Mouse (Mus musculus) stomach, postnatal 0 days (tissue): ENCODE results near the gene Atp4b. TPM values are rescaled to one million over a fixed set of nuclear protein-coding genes. Genes with fewer than 3 reads are reported as not detected.

Experiments
- ATAC-seq: fragments of 200-750 bp; cut with Nextera tagmentation; 2 replicates; pipeline ENCODE4 v1.8.0; 2017; ENCODE audit not compliant: low FRiP score, low TSS enrichment
- DNase-seq: peaks from one replicate; pipeline ENCODE4 v3.0.0-alpha.2; 2016; ENCODE audit warnings: low spot score
- H3K27ac ChIP-seq: fragments of 300-500 bp; sonication (generic); replicated peaks from 2 replicates; pipeline ENCODE4 v1.5.1; 2014; ENCODE audit warnings: mild to moderate bottlenecking, control low read depth
- H3K27me3 ChIP-seq: fragments of 300-500 bp; sonication (generic); 2 replicates; pipeline ENCODE4 v1.6.1; 2014; ENCODE audit warnings: low read length; ENCODE audit not compliant: control insufficient read depth, insufficient read depth
- H3K36me3 ChIP-seq: fragments of 300-500 bp; sonication (generic); 2 replicates; pipeline ENCODE4 v1.6.1; 2014; ENCODE audit warnings: low read length, mixed read lengths; ENCODE audit not compliant: control insufficient read depth, insufficient read depth
- H3K4me1 ChIP-seq: fragments of 300-500 bp; sonication (generic); replicated peaks from 2 replicates; pipeline ENCODE4 v1.6.1; 2014; ENCODE audit warnings: antibody characterized with exemption; ENCODE audit not compliant: control insufficient read depth, insufficient read depth
- H3K4me2 ChIP-seq: fragments of 300-500 bp; sonication (generic); replicated peaks from 2 replicates; pipeline ENCODE4 v1.6.1; 2014; ENCODE audit warnings: low read depth, mild to moderate bottlenecking, control low read depth, moderate library complexity
- H3K4me3 ChIP-seq: fragments of 300-500 bp; sonication (generic); 2 replicates; pipeline ENCODE4 v1.5.1; 2014; ENCODE audit warnings: low read depth, low read length, control low read depth
- H3K9ac ChIP-seq: fragments of 300-500 bp; sonication (generic); 2 replicates; pipeline ENCODE4 v1.6.1; 2014; ENCODE audit warnings: mild to moderate bottlenecking, low read length, control low read depth, mixed read lengths
- H3K9me3 ChIP-seq: fragments of 300-500 bp; sonication (generic); 2 replicates; pipeline ENCODE4 v1.6.1; 2016; ENCODE audit warnings: low read length; ENCODE audit not compliant: control insufficient read depth
- CTCF ChIP-seq: IDR thresholded peaks from 2 replicates; pipeline ENCODE4 v1.5.1; 2016; ENCODE audit warnings: antibody characterized with exemption, low read depth, mild to moderate bottlenecking, moderate library complexity
- EP300 ChIP-seq: optimal IDR thresholded peaks from 2 replicates; pipeline ENCODE3; 2016; ENCODE audit warnings: antibody characterized with exemption
- WGBS: fragments of 180-500 bp; shearing (Covaris S2); extraction: QIAGEN DNeasy Blood & Tissue Kit; methylation state at CpG from one replicate; pipeline ENCODE4 v1.1.7; 2014; 5-methylcytosine and 5-hydroxymethylcytosine counted together
- polyA plus RNA-seq: library from polyadenylated mRNA; unstranded; fragments of >200 nt; fragmentation: Nextera tagmentation; extraction: Ambion mirVana; gene quantifications from 2 replicates; pipeline ENCODE4 v1.2.1, GENCODE M21; 2015

Gene Atp4b
- polyA plus RNA-seq, 1 experiment from 2014 or later = 776 TPM

DNA sequence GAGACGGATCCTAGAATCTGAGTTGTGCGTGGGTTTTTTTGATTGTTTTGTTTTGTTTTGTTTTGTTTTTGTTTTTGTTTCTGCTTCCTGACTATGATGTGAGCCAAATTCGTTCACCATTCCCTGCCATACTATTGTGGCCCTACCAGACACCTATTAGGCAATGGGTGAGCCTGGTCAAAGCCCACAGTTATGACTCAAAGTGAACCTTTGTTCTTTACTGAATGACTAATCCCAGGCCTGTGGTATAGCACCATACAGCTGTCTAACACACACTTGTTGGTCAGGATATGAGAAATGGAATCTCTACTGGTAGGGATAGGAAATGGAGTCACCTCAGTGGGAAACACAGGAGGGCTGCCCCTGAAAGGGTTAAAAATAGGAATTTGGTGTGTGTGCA is 14.1 kb downstream of the Atp4b start:
- 83% methylated on average over 3 of the region's 3 CpGs for WGBS
- Histone ChIP-seq H3K9me3 (no peaks in the 10 kb centered on the region), H3K4me2 (no peak overlapping the region), H3K27me3 (no peaks in the 10 kb centered on the region), H3K36me3 (peaks cover 13% of the 10 kb centered on the region; the same call in 1 of the 2 replicates), H3K4me1 (no peaks in the 10 kb centered on the region), H3K4me3 (no peak overlapping the region), H3K27ac (no peak overlapping the region), H3K9ac (no peak overlapping the region)
- DNase-seq (no peak), ATAC-seq (peak; percentile 81)
- TF ChIP-seq EP300 = no peak
- TF ChIP-seq CTCF = no peak

GRCm38 (mm10) chr8:13381630-13382029 is 15.0 kb downstream of the Atp4b start:
- TF ChIP-seq CTCF = no peak
- TF ChIP-seq EP300 = no peak
- WGBS = 88% methylated on average over 7 of the region's 7 CpGs
- Histone ChIP-seq H3K36me3 (peaks cover 13% of the 10 kb centered on the region; the same call in 1 of the 2 replicates), H3K27ac (no peak overlapping the region), H3K4me3 (no peak overlapping the region), H3K27me3 (no peaks in the 10 kb centered on the region), H3K4me1 (no peaks in the 10 kb centered on the region), H3K9ac (no peak overlapping the region), H3K4me2 (no peak overlapping the region), H3K9me3 (no peaks in the 10 kb centered on the region)
- ATAC-seq (no peak), DNase-seq (no peak)

DNA sequence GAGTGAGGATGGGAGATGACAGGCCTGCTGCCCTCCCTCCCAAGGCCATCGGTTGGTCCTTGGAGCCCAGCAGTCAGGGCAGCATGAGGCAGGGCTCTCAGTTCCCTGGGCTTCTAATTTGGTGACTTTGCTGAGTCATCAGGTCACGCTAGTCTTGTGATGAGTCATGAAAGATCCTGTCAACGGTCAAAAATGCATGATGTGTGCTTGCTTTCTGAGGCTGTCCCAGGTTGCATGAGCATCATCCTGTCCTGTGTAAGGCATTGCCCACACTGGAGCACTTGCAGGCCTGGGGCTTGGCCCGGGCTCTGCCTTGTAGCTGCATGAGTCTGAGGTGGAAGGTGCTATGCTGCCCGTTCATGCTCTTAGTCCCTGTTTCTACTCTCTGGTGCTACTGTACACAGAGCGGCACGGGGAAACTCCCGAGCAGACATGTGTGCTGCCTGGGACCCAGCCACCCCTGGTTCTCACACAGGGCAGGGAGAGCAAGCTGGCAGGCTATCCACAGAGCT is 23.4 kb downstream of the Atp4b start:
- Histone ChIP-seq H3K4me3 (no peak overlapping the region), H3K27ac (no peak overlapping the region), H3K4me2 (no peak overlapping the region), H3K4me1 (no peaks in the 10 kb centered on the region), H3K9me3 (no peaks in the 10 kb centered on the region), H3K9ac (no peak overlapping the region), H3K36me3 (peaks cover 44% of the 10 kb centered on the region), H3K27me3 (no peaks in the 10 kb centered on the region)
- DNase-seq (no peak), ATAC-seq (no peak)
- WGBS = 80% methylated on average over 8 of the region's 8 CpGs
- no peak for TF ChIP-seq CTCF

- DNase-seq (no peak), ATAC-seq (0 out of 2 replicates have a peak, but pooled peaks have one; percentile 21)
- Histone ChIP-seq H3K9ac (no peak overlapping the region), H3K9me3 (no peaks in the 10 kb centered on the region), H3K4me1 (no peaks in the 10 kb centered on the region), H3K27me3 (no peaks in the 10 kb centered on the region), H3K4me3 (no peak overlapping the region), H3K4me2 (no peak overlapping the region), H3K27ac (no peak overlapping the region), H3K36me3 (peaks cover 45% of the 10 kb centered on the region)
- peak; percentile 48; the same call in 1 of the 2 replicates for TF ChIP-seq CTCF
- no peak for TF ChIP-seq EP300
- WGBS = 94% methylated on average over 6 of the region's 6 CpGs
Measured at GRCm38 (mm10) chr8:13361865-13362264, 34.8 kb downstream of the Atp4b start.

GRCm38 (mm10) chr8:13360213-13360612 is 36.4 kb downstream of the Atp4b start:
- no peak overlapping the region for H3K27ac ChIP-seq
- WGBS = 93% methylated on average over 7 of the region's 7 CpGs
- H3K27me3 ChIP-seq = no peaks in the 10 kb centered on the region
- ATAC-seq = no peak
- H3K4me2 ChIP-seq = no peak overlapping the region
- no peak for DNase-seq
- H3K9ac ChIP-seq = no peak overlapping the region
- no peak overlapping the region for H3K4me3 ChIP-seq
- peaks cover 43% of the 10 kb centered on the region for H3K36me3 ChIP-seq
- no peaks in the 10 kb centered on the region for H3K4me1 ChIP-seq
- no peaks in the 10 kb centered on the region for H3K9me3 ChIP-seq
- TF ChIP-seq CTCF (no peak), EP300 (no peak)

DNA sequence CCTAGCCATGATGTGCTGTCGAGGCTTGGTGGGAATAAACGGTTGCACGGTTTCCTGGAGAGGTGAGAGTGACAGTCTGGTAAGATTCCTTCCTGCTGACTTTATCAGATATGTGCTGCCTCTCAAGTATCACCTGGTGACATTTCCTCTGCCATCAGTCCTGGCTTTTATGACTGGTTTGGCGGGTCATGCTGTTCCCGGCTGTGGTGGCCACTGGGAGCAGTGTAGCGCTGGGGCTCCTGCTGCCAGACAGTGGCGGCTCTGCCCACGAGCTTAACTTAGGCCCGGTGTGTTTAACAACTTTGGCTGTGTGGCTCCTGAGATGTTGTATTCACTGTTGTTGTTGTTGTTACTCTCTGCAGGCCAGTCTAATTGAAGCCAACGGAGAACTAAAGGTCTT is 39.9 kb downstream of the Atp4b start:
- DNase-seq = no peak
- TF ChIP-seq CTCF (peak; percentile 41; the same call in 1 of the 2 replicates), EP300 (no peak)
- H3K9me3 ChIP-seq = no peaks in the 10 kb centered on the region
- no peak overlapping the region for H3K4me3 ChIP-seq
- H3K27ac ChIP-seq = no peak overlapping the region
- no peaks in the 10 kb centered on the region for H3K27me3 ChIP-seq
- H3K36me3 ChIP-seq = peaks cover 37% of the 10 kb centered on the region
- no peak overlapping the region for H3K9ac ChIP-seq
- no peaks in the 10 kb centered on the region for H3K4me1 ChIP-seq
- 68% methylated on average over 10 of the region's 10 CpGs for WGBS
- no peak overlapping the region for H3K4me2 ChIP-seq
- ATAC-seq = no peak; the same call in 1 of the 2 replicates
